Mouse (Mus musculus): ENCODE measurements at regions not wholly inside any gene's neighbourhood (a gene's known extent, or its start where the extent isn't known, plus 50 kb on each side); places are given as distances from the start of the nearest gene placed in this dataset.

- DNase-seq (ENCODE audit: low spot score), result no peak
These were observed 95.5 kb downstream of the Psat1 start for GRCm38 (mm10) chr19:15851622-15852021.

- no peak for DNase-seq (ENCODE audit: low spot score)
These were observed 96.4 kb downstream of the Psat1 start for GRCm38 (mm10) chr19:15850722-15851121.

GRCm38 (mm10) chr19:15849235-15849634 is 97.9 kb downstream of the Psat1 start:
- DNase-seq (ENCODE audit: low spot score), result no peak

GRCm38 (mm10) chr19:15838327-15838726 is 108.8 kb downstream of the Psat1 start:
- DNase-seq (ENCODE audit: low spot score), result no peak

GRCm38 (mm10) chr19:15837715-15838175 is 109.4 kb downstream of the Psat1 start:
- no peak for DNase-seq (ENCODE audit: low spot score)

- DNase-seq (ENCODE audit: low spot score), result no peak
These were observed 110.0 kb downstream of the Psat1 start for GRCm38 (mm10) chr19:15836956-15837714.

- no peak for DNase-seq (ENCODE audit: low spot score)
These were observed 110.8 kb downstream of the Psat1 start for GRCm38 (mm10) chr19:15836201-15836955.

GRCm38 (mm10) chr19:15830385-15830784 is 116.8 kb downstream of the Psat1 start:
- DNase-seq (ENCODE audit: low spot score), result no peak

- no peak for DNase-seq (ENCODE audit: low spot score)
These were observed 118.0 kb downstream of the Psat1 start for GRCm38 (mm10) chr19:15829158-15829557.

GRCm38 (mm10) chr19:15827990-15828705 is 119.0 kb downstream of the Psat1 start:
- DNase-seq (ENCODE audit: low spot score), result no peak

GRCm38 (mm10) chr19:15827120-15827989 is 119.8 kb downstream of the Psat1 start:
- no peak for DNase-seq (ENCODE audit: low spot score)

- no peak for DNase-seq (ENCODE audit: low spot score)
These were observed 123.3 kb downstream of the Psat1 start for GRCm38 (mm10) chr19:15823688-15824371.

GRCm38 (mm10) chr19:15820020-15820419 is 127.1 kb downstream of the Psat1 start:
- no peak for DNase-seq (ENCODE audit: low spot score)

GRCm38 (mm10) chr19:15815166-15815565 is 132.0 kb downstream of the Psat1 start:
- DNase-seq (ENCODE audit: low spot score), result no peak

GRCm38 (mm10) chr19:15809008-15809407 is 138.1 kb downstream of the Psat1 start:
- DNase-seq (ENCODE audit: low spot score), result no peak

GRCm38 (mm10) chr19:15807681-15808080 is 139.5 kb downstream of the Psat1 start:
- DNase-seq (ENCODE audit: low spot score), result no peak

- DNase-seq (ENCODE audit: low spot score), result no peak
These were observed 143.8 kb downstream of the Psat1 start for GRCm38 (mm10) chr19:15803131-15803889.

- no peak for DNase-seq (ENCODE audit: low spot score)
These were observed 144.5 kb downstream of the Psat1 start for GRCm38 (mm10) chr19:15802641-15803040.

- peak; percentile 28 for DNase-seq (ENCODE audit: low spot score)
These were observed 145.2 kb downstream of the Psat1 start for GRCm38 (mm10) chr19:15801811-15802486.

Measured in urinary bladder, adult 2 months (tissue).